Comparison of ENCODE assay signal across 8 mouse cellular contexts in genomic region chr10:93166382-93166769, GRCm38 (mm10). TPM values are rescaled to one million over a fixed set of nuclear protein-coding genes. Genes with fewer than 3 reads are reported as not detected.
DNase-seq lines count a peak whose midpoint lies in the region; ATAC-seq and TF ChIP-seq lines count a peak whose summit lies in the region.

No protein-coding gene starts in this region.

- H3K4me2 ChIP-seq in forebrain, embryonic 13.5 days, result peak overlapping the region; percentile 47
- H3K4me2 ChIP-seq in limb, embryonic 14.5 days (replicated peaks; ENCODE audit: low read depth, low read length, severe bottlenecking), result no peak overlapping the region; the same call in 1 of the 2 replicates
- peak overlapping the region; percentile 36 for H3K4me2 ChIP-seq in neural tube, embryonic 14.5 days (ENCODE audit: low read depth, low read length)

- no peaks in the 10 kb centered on the region for H3K27me3 ChIP-seq in kidney, adult 2 months (replicated peaks; ENCODE audit: control insufficient read depth, insufficient read depth, low read length)
- H3K27me3 ChIP-seq in forebrain, embryonic 13.5 days, result no peaks in the 10 kb centered on the region
- no peaks in the 10 kb centered on the region for H3K27me3 ChIP-seq in limb, embryonic 14.5 days (ENCODE audit: control insufficient read depth, insufficient read depth, low read length)
- H3K27me3 ChIP-seq in neural tube, embryonic 14.5 days (ENCODE audit: control insufficient read depth, insufficient read depth, low read length), result no peaks in the 10 kb centered on the region

- WGBS in kidney, adult 2 months, result 35% methylated on average over 5 of the region's 5 CpGs
- WGBS in bone marrow, adult 2 months, result 0% methylated on average over 5 of the region's 5 CpGs
- WGBS in forebrain, embryonic 13.5 days, result 6% methylated on average over 5 of the region's 5 CpGs
- 24% methylated on average over 5 of the region's 5 CpGs for WGBS in limb, embryonic 14.5 days
- WGBS in neural tube, embryonic 14.5 days, result 1% methylated on average over 5 of the region's 5 CpGs

- no peaks in the 10 kb centered on the region for H3K9me3 ChIP-seq in forebrain, embryonic 13.5 days (replicated peaks)
- H3K9me3 ChIP-seq in limb, embryonic 14.5 days (ENCODE audit: control insufficient read depth, low read length), result no peaks in the 10 kb centered on the region
- no peaks in the 10 kb centered on the region for H3K9me3 ChIP-seq in neural tube, embryonic 14.5 days (ENCODE audit: control insufficient read depth, low read length)

- no peaks in the 10 kb centered on the region for H3K36me3 ChIP-seq in kidney, adult 2 months (ENCODE audit: control insufficient read depth, insufficient read depth, low read length)
- H3K36me3 ChIP-seq in forebrain, embryonic 13.5 days (ENCODE audit: poor library complexity, severe bottlenecking), result no peaks in the 10 kb centered on the region
- H3K36me3 ChIP-seq in limb, embryonic 14.5 days (ENCODE audit: control insufficient read depth, insufficient read depth, low read length), result no peaks in the 10 kb centered on the region
- H3K36me3 ChIP-seq in neural tube, embryonic 14.5 days (ENCODE audit: control insufficient read depth, insufficient read depth, low read length), result no peaks in the 10 kb centered on the region

- peaks cover 24% of the 10 kb centered on the region for H3K4me1 ChIP-seq in kidney, adult 2 months (ENCODE audit: control insufficient read depth, insufficient read depth, low read length)
- peaks cover 7% of the 10 kb centered on the region for H3K4me1 ChIP-seq in bone marrow, adult 2 months (ENCODE audit: control insufficient read depth, insufficient read depth, low read length)
- peaks cover 50% of the 10 kb centered on the region for H3K4me1 ChIP-seq in forebrain, embryonic 13.5 days
- peaks cover 20% of the 10 kb centered on the region for H3K4me1 ChIP-seq in limb, embryonic 14.5 days (ENCODE audit: control insufficient read depth, insufficient read depth, low read length)
- peaks cover 26% of the 10 kb centered on the region for H3K4me1 ChIP-seq in neural tube, embryonic 14.5 days (ENCODE audit: control insufficient read depth, insufficient read depth, low read length)

- peak overlapping the region; percentile 40 for H3K9ac ChIP-seq in forebrain, embryonic 13.5 days
- H3K9ac ChIP-seq in limb, embryonic 14.5 days (ENCODE audit: low read depth, low read length, severe bottlenecking), result no peak overlapping the region
- H3K9ac ChIP-seq in neural tube, embryonic 14.5 days (replicated peaks; ENCODE audit: low read depth, low read length), result no peak overlapping the region

- H3K27ac ChIP-seq in kidney, adult 2 months (ENCODE audit: insufficient read depth, low read depth, low read length), result peak overlapping the region; percentile 34
- peak overlapping the region; percentile 80 for H3K27ac ChIP-seq in bone marrow, adult 2 months (ENCODE audit: control insufficient read depth, insufficient read depth, low read depth, low read length, poor library complexity)
- no peak overlapping the region for H3K27ac ChIP-seq in forebrain, embryonic 13.5 days
- H3K27ac ChIP-seq in limb, embryonic 14.5 days (replicated peaks; ENCODE audit: low read depth, low read length), result no peak overlapping the region; the same call in 1 of the 2 replicates
- H3K27ac ChIP-seq in neural tube, embryonic 14.5 days (ENCODE audit: low read depth, low read length), result no peak overlapping the region

- no peak for DNase-seq in kidney, adult 2 months
- no peak for DNase-seq in kidney, adult 11 months
- peak; percentile 19 for DNase-seq in limb, embryonic 14.5 days (ENCODE audit: low spot score)
- no peak for DNase-seq in adrenal gland, adult 2 months
- DNase-seq in layer of hippocampus, adult 9-10 months (ENCODE audit: low spot score), result no peak

- H3K4me3 ChIP-seq in kidney, adult 2 months (ENCODE audit: insufficient read depth, low read depth, low read length), result no peak overlapping the region
- peak overlapping the region; percentile 40 for H3K4me3 ChIP-seq in bone marrow, adult 2 months (replicated peaks; ENCODE audit: control insufficient read depth, low read depth, low read length)
- H3K4me3 ChIP-seq in forebrain, embryonic 13.5 days, result peak overlapping the region; percentile 16; the same call in 1 of the 2 replicates
- no peak overlapping the region for H3K4me3 ChIP-seq in limb, embryonic 14.5 days (replicated peaks; ENCODE audit: low read length)
- no peak overlapping the region for H3K4me3 ChIP-seq in neural tube, embryonic 14.5 days (ENCODE audit: low read depth, low read length)

- TF ChIP-seq CTCF in kidney, adult 2 months (conservative IDR thresholded peaks at IDR 0.05; ENCODE audit: insufficient read depth, insufficient read length, low read depth, low read length), result no peak
- no peak for TF ChIP-seq CTCF in bone marrow, adult 2 months (IDR thresholded peaks at IDR 0.05; ENCODE audit: control insufficient read depth, insufficient read depth, low read length)

- ATAC-seq in forebrain, embryonic 13.5 days, result no peak
- no peak for ATAC-seq in limb, embryonic 14.5 days (ENCODE audit: low FRiP score, low read depth)
- ATAC-seq in neural tube, embryonic 14.5 days (ENCODE audit: low read depth), result no peak

- no peak for TF ChIP-seq POLR2A in kidney, adult 2 months (IDR thresholded peaks at IDR 0.05; ENCODE audit: low read depth, low read length)
- TF ChIP-seq POLR2A in bone marrow, adult 2 months (IDR thresholded peaks at IDR 0.05; ENCODE audit: borderline replicate concordance, control insufficient read depth, low read depth, low read length), result no peak
- TF ChIP-seq POLR2A in limb, embryonic 14.5 days (IDR thresholded peaks at IDR 0.05; ENCODE audit: borderline replicate concordance, extremely low read depth, insufficient read depth, insufficient read length), result no peak

RNA-seq across cellular contexts. Expression of gene Cdk17, which starts 5.7 kb away (rescaled TPM):
- polyA plus RNA-seq in kidney, adult 2 months (2012; rRNA removed), result 8.7 and 9.5 TPM in 2 replicates
- polyA plus RNA-seq in bone marrow, adult 2 months (2011; ENCODE audit: insufficient read depth, insufficient read length, low replicate concordance, missing spikeins), result 19.5 and 21.2 TPM in 2 replicates
- 36.9 and 39.3 TPM in 2 replicates for polyA plus RNA-seq in forebrain, embryonic 13.5 days (2015; fragmentation: Nextera tagmentation; extraction: Ambion mirVana)
- polyA plus RNA-seq in limb, embryonic 14.5 days (2012; rRNA removed), result 25.9 and 28.0 TPM in 2 replicates
- polyA plus RNA-seq in limb, embryonic 14.5 days (2014; fragmentation: Nextera tagmentation; extraction: Ambion mirVana), result 23.6 and 24.7 TPM in 2 replicates
- 62.8 and 70.5 TPM in 2 replicates for polyA plus RNA-seq in neural tube, embryonic 14.5 days (2014; fragmentation: Nextera tagmentation; extraction: Ambion mirVana)
- total RNA-seq in adrenal gland, adult 2 months (2021), result 10 to 100 TPM; 26.5 to 30.0 TPM
- polyA plus RNA-seq in adrenal gland, adult 2 months (2012; rRNA removed), result 8.7 and 9.3 TPM in 2 replicates

Comparison
In these comparisons a context has a peak if more than half of its experiments do, and no peak if none do; other contexts are left out.
1. H3K27ac ChIP-seq: peak in kidney, adult 2 months (single experiment) and bone marrow, adult 2 months (single experiment); none in forebrain, embryonic 13.5 days (single experiment), limb, embryonic 14.5 days (single experiment) and neural tube, embryonic 14.5 days (single experiment).
2. H3K4me3 ChIP-seq: peak in bone marrow, adult 2 months (single experiment) and forebrain, embryonic 13.5 days (single experiment); none in kidney, adult 2 months (single experiment), limb, embryonic 14.5 days (single experiment) and neural tube, embryonic 14.5 days (single experiment).